Mouse (Mus musculus): ENCODE data around the gene Psmd14.
A peak's percentile ranks its signal among the peaks of the same experiment; 100 is the strongest.

The Psmd14 gene

DNA sequence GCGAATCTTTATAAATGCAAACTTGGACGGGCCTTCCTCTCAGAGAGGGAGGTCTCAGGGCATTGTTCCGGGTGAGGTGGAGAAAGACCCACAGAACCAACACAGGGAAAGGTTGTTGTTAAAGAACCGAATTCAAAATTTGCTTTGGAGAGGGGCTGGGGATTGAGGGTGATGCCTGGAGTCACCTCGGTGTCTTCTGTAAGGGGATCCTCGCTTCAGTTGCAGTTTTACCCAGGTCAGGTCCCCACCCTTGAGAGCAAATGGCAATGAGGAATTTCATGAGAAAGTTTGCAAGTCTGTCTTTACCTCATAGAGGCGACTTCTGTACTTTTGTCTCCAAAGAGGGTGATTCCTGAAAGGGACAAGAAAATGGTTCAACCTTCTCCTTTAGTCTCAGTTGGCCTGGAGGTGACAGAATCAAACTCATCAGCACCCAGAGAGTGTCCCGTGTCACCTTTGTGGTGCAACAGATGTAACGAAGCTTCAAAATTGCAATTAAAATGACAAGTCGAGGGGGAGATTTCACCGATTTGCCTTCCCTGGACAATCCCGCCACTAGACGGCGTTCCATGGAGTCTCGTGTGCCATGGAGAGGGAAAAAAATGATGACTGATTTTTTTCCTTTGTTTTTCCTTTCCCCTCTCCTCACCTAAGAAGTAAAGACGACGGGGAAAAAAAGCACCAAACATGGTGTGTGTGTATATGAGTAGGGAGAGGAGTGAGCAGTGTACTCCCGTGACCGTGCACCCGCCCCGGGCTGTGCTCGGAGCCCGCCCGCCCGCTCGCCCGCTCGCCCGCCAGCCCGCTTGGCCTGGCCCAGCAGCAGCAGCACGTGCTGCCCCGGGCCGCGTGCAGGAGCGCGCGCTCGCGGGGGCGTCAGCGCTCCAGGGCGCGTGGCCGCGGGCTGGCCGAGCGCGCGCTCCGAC, 103.3 kb downstream of the Psmd14 start:
- DNase-seq: peak; percentile 15

DNA sequence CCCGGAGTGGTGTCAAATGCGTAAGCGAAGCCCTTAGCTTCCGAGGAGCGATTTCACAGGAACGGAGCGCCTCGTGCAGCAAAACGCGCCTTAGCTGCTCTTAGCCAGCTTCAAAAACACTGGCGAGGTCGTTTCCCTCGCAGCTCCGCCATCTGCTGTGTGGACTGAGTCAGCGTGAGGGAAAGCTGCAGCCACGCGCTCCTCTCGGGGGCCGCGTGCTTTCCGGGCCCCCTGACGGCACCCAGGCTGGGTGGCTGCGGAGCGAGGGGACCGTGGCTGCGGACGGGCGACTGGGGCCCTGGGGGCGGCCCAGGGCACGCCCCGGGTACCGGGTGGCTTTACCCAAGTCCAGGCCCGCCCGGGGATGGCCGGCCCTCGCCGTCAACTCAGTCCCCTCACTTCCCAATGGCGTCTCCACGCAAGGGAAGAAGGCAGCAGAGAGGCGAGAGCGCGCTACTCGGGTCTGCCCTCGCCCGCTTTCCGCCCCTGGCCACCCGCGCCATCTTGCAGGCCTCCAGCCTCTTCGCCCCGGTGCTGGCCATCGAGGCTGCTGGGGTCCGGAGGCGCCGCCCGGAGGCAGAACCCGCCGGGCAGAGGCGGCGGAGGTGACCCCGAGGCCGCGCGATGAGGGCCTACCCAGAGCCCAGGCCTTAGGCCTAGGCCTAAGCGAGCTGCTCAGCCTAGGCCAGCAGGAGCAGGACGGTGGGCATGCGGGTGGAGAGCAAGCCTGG, 104.3 kb downstream of the Psmd14 start:
- no peak for DNase-seq

DNA sequence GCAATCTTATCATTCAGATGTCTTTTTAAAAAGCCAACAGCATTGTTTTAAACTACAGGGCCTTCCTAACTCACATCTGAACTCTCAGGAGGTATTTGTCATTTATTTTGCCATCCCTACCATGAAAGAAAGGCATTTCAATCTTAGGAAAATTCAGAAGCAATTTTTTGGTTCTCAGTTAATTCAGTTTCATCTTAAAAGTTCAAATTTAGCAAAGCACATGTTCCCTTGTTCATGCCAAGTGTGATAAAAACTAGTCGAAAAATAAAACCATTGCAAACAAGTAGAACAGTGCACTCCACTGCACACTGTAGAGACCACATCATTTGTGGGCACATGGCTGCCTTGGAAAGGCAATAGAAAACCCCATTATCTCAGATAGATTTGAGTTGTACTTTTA, 106.7 kb downstream of the Psmd14 start:
- DNase-seq: no peak

DNA sequence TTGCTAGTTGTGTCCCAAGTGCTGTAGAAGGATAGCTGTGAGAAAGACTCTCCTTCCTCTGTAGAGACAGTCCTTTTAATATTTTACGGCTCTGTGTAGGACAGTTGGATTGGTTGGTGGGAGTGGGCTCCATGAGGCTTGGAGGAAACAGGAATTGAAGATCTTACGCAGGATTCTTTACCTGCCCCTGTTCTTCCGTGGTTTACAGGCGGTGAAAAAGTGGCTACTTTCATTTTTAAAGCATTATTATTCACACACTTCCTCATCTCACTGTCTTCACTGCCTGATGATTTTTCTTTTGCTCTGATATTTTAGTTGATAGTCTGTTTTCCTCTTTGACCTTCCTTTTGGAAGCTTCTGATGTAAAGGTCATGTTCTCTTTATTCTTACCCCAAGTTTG, 108.7 kb downstream of the Psmd14 start:
- DNase-seq: no peak

DNA sequence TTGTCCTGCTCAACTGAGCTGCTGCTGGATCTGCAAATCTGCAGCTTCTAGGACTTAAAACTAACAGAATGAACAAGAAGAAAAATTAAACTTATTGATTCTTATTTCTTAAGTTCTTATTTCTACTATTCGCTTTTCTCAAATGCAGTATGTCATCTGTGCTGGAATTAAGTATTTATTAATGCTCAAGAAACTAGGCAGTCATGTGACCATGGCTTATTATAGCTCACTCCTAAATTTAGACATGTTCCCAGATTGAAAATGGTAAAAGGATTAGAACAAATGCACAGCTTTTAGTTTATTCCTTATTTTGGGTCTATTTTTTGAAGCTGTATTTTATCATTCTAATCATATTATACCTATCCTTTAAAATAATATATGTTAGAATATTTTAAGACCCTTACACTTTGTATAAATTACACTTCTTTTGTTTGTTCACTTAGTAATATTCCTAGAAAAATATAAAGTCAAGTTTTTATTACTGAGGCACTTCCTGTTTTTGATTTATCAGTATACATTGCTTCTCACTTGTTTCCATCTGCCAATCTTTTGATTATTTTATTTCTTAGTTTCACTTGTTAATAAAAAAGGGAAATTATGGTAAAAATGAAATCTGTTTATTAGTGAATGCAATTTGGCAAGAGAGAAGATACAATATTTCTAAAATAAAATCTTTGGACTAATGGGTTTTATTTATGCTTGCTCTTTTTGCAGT, 112.1 kb downstream of the Psmd14 start:
- no peak for DNase-seq

DNA sequence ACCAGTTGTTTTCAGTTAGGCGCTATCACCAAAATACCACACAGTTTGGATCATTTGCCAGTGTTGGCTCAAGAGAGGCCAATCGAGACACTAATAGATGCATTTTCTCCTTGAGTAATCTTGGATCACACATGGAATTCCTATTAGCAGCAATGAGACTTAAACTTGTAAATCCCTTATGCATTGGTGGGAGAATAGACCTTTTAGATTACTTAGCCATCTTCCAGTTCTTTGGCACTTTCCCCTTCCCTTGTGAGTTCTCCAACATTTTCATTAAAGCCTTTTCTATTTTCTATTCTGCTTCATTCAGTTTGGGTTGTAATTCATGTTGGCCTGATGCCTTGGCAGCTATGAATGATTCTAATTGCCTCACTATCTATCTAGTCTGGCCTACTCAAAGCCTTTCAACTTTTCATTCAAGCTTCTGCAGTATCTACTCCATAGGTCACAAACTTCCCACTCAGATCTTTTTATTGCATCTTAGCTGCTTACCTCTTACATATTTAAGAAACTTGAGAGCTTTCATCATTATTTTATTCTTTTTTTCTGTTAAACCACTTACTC, 125.8 kb downstream of the Psmd14 start:
- DNase-seq: no peak

Measured in thymus, postnatal 14 days (tissue).